Mouse (Mus musculus) brain, embryonic 14.5 days (tissue): ENCODE measurements at regions not wholly inside any gene's neighbourhood (a gene's known extent, or its start where the extent isn't known, plus 50 kb on each side); places are given as distances from the start of the nearest gene placed in this dataset.

Experiments used
- CTCF ChIP-seq: fragments of 200-500 bp; IDR thresholded peaks from 2 replicates; pipeline ENCODE4 v1.5.1; 2012; ENCODE audit warnings: inconsistent platforms, mild to moderate bottlenecking, moderate library complexity, borderline replicate concordance; ENCODE audit not compliant: insufficient read depth, insufficient read length; ENCODE audit errors: extremely low read depth
- POLR2A ChIP-seq: fragments of 200-500 bp; IDR thresholded peaks from 2 replicates; pipeline ENCODE4 v1.6.1; 2012; ENCODE audit warnings: mild to moderate bottlenecking, inconsistent platforms, borderline replicate concordance; ENCODE audit not compliant: poor library complexity, insufficient read depth, insufficient read length, severe bottlenecking; ENCODE audit errors: extremely low read depth

- TF ChIP-seq POLR2A = no peak
- no peak for TF ChIP-seq CTCF
Measured at GRCm38 (mm10) chr14:98833230-98833999, 160.7 kb downstream of the Rpl36a-ps1 start.
